Mouse (Mus musculus) Patski (cell line): Measurements from ENCODE around the gene Fadd. TPM values are rescaled to one million over a fixed set of nuclear protein-coding genes. Genes with fewer than 3 reads are reported as not detected.
A peak's percentile ranks its signal among the peaks of the same experiment; 100 is the strongest.

Experiments
- ATAC-seq: fragments of 100-300 bp; one replicate; pipeline ENCODE4 v1.8.0; 2021
- CTCF ChIA-PET: fragments of 350-600 bp; sonication (Branson Sonifier 250); formaldehyde crosslinking; loops from one replicate; lab custom pipeline; 2022; ENCODE audit warnings: inconsistent platforms; lab: Charles Lee
- POLR2A ChIA-PET: fragments of 350-600 bp; sonication (Branson Sonifier 250); formaldehyde crosslinking; loops from one replicate; lab custom pipeline; 2022; ENCODE audit warnings: antibody characterized with exemption, inconsistent platforms; lab: Charles Lee
- DNase-seq: peaks from one replicate; pipeline ENCODE4 v3.0.0-alpha.2; 2011; ENCODE audit warnings: low read depth, low spot score
- H3K27me3 ChIP-seq: fragments of 371-371 bp; one replicate; pipeline ENCODE4 v1.5.1; 2021
- CTCF ChIP-seq: fragments of 100-300 bp; IDR thresholded peaks from one replicate; pipeline ENCODE4 v1.5.1; 2021
- in situ Hi-C: fragments of 300-500 bp; cut with MboI; formaldehyde crosslinking; loops from 3 replicates; pipeline ENCODE4 v1.11.1; 2018; ENCODE audit warnings: low pct_unique_long_range_greater_than_20kb, mixed read lengths
- polyA plus RNA-seq: library from polyadenylated mRNA; unstranded; gene quantifications from one replicate; pipeline ENCODE4 v1.2.3, GENCODE M21; 2021

Gene Fadd
- polyA plus RNA-seq, 1 experiment from 2014 or later: 7.7 TPM

DNA sequence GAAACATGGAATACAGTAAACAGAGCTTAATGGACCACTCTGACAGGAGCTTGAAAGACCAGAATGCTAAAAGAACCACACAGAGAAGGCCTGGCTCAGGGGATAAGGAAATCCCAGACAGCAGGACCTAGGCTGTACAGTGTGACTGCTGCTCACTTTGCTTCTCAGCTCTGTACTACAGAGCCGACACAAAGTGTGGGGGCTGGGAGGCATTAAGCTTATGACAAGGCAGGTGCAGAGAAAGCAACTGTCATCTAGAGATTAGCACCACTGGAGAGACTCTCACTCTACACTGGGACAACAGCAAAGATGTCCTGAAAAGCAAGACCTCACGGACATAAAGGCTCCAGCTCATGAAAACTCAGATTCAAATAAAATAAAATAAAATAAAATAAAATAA lies 43.1 kb downstream of the Fadd start:
- ATAC-seq (no peak), DNase-seq (no peak)
- TF ChIP-seq CTCF: no peak
- POLR2A ChIA-PET: no interaction called here
- CTCF ChIA-PET: interaction anchor here (1.7 to 2.5 kb wide), 2 partner anchors 11 kb away, joined by 7 to 8 read pairs; no protein-coding TSS in a partner anchor
- in situ Hi-C loops: no loop called here
- no peaks in the 10 kb centered on the region for H3K27me3 ChIP-seq

DNA sequence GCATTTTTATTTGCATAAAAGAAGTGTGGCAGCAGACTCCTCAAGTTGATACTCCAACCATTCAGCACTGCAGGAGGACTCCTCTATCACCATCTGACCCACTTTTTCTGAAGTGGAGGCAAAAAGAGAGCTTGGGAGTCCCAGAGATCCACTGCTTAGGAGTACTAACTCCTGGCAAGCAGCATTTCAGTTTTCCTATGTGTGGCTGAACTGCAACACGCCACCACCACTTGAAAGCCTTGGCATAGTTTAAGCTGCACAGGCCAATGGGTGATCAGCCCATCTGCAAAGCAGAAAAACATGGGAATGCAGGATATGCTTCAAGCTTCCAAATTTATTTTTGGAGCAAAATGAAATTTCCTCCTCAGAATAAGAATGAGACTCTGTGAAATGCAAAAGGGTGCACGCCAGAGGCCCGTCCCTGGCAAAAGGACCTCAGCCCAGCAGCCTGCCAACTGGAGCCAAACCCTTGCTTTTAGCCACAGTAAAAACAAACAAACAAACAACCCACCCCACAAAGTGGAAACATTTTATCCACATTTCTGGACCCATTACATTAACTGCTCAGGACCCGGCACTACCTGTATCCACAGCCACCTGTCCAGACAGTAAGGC lies 44.1 kb downstream of the Fadd start:
- no peak for TF ChIP-seq CTCF
- ChIA-PET POLR2A (no interaction called here), CTCF (interaction anchor here (2.5 kb wide), 1 partner anchor 10 kb away, joined by 7 read pairs; no protein-coding TSS in a partner anchor)
- DNase-seq (no peak), ATAC-seq (no peak)
- H3K27me3 ChIP-seq: no peaks in the 10 kb centered on the region
- in situ Hi-C loops: no loop called here

DNA sequence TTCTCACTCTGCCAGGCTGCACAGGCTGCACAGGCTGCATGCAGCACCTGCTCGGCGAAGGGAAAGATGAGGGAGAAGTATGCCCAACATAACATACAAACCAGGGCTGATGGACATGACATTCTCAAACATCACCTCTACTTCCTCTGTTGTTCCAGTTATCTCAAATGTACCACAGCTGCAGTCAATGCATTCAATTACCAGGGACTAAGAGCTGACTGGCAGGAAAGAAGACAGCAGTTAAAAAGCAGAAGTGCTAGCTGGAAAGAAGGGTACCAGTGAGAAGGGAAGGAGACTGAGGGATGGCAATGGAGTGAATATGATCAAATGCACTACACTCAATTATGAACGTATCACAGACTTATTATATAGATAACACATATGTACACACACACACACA lies 45.9 kb downstream of the Fadd start:
- H3K27me3 ChIP-seq: no peaks in the 10 kb centered on the region
- ATAC-seq (no peak), DNase-seq (no peak)
- ChIA-PET CTCF (interaction anchor here (0.8 to 1.1 kb wide), 2 partner anchors 14 to 39 kb away, joined by 3 to 4 read pairs; no protein-coding TSS in a partner anchor), POLR2A (interaction anchor here (0.6 kb wide), 1 partner anchor 16 kb away, joined by 8 read pairs; no protein-coding TSS in a partner anchor)
- in situ Hi-C loops: no loop called here
- TF ChIP-seq CTCF: no peak

DNA sequence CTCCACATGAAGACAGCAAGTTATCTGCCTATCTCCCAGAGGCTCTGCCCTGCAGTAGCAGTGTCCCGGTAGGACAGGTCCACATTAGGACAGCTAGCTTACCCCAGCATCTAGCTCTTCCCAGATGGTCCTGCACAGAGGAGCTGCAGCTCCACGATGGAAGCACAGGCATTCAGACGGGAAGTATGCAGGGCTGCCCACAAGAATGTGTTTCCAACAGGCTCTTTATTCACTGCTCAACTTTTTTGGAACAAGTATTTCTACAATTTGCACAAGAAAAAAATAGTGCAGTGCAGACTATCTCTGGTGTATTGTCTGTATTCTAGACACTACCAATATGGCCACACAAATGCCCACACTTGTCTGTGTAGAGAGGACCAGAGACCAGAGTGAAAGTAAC lies 47.5 kb downstream of the Fadd start:
- no peaks in the 10 kb centered on the region for H3K27me3 ChIP-seq
- CTCF ChIA-PET: interaction anchor here (1.5 kb wide), 1 partner anchor 9 kb away, joined by 4 read pairs; no protein-coding TSS in a partner anchor
- in situ Hi-C loops: no loop called here
- POLR2A ChIA-PET: no interaction called here
- ATAC-seq (peak; percentile 54), DNase-seq (no peak)
- TF ChIP-seq CTCF: no peak

DNA sequence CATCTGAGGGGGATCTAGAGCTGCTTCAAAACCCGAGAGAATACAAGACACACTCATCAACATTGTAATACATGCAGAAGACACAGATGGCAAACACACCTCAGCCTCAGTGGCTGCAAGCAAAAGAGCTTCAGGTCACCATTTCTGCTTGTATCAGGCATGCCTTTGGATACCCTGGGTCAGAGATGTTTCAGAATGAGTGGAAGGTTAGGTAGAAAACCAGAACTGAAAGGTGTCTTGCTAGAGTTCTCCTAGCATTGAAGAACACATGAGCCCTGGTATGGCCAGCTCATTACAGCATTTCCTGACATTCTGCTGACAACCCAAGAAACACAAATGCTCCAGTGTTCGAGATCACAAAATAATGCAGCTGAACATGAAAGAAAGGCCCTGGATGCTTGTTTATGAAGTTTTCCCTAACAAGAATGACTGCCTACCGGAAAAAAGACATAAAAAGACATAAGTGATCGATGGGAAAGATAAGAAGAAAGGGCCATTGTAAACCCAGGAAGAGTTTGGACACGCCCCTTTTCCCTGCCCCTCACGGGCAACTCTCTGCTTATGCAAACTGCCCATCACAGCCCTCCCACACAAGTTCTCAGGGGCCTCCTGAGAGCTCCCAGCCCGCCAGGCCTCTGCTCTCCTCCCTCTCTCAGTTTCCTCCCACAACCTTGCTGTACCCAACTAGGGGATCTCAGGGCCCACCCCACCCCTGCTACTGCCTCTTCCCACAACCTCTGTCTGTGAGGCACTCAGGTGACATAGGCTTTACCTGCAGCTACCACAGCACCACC lies 50.5 kb downstream of the Fadd start:
- ChIA-PET CTCF (interaction anchor here (1.9 kb wide), 2 partner anchors 12 to 20 kb away, joined by 4 to 9 read pairs; no protein-coding TSS in a partner anchor), POLR2A (no interaction called here)
- no peak for ATAC-seq
- DNase-seq: no peak
- in situ Hi-C loops: no loop called here
- no peak for TF ChIP-seq CTCF
- no peaks in the 10 kb centered on the region for H3K27me3 ChIP-seq

DNA sequence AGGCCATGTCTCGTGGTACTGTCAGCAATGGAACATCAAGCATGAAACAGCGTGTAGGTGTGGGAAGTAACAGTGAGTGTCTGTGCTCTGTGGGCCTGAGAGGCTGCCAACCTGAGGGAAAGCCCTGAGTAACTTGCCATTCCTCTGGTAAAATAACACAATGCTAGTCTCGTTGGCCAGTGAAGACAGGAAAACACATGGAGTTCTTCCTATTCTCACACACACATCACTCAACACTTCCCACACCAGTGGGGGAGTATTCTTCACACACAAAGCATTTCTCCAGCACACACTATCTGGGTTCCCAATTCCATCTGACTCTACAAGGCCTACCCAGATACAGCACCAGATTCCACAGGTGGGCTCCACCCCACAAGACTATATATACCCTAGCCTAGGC lies 52.4 kb downstream of the Fadd start:
- ChIA-PET CTCF (interaction anchor here (1.3 kb wide), 1 partner anchor 23 kb away, joined by 3 read pairs; no protein-coding TSS in a partner anchor), POLR2A (no interaction called here)
- no peak for DNase-seq
- TF ChIP-seq CTCF: no peak
- no peak for ATAC-seq
- no peaks in the 10 kb centered on the region for H3K27me3 ChIP-seq
- in situ Hi-C loops: no loop called here

DNA sequence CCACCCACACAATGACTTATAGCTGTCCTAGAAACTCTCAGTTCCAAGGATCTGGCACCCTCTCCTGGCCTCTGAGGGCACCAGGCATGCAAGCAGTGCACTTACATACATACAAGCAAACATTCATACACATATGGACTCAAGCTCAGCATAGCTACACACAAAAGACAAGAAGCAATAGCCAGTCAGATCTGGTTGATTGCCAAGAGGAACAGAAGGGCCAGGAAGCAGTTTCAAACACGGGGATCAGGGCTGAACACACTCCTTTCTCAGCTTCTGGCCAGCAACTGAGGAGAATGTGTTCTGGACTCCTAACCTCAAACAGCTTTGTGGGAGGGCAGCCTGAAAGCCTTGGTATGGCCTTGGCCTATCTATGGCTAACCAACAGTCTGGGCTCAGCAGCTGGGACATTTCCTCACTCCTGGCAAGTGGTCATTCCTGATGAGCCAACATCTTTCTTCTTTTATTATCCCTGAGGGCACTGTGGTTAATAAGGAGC lies 54.5 kb downstream of the Fadd start:
- CTCF ChIA-PET: interaction anchor here (0.6 to 1.9 kb wide), 6 partner anchors 11 to 64 kb away, joined by 3 to 7 read pairs (median 3); no protein-coding TSS in a partner anchor
- in situ Hi-C loops: no loop called here

More for the DNA sequence above, 54.5 kb downstream of the Fadd start:
- no peaks in the 10 kb centered on the region for H3K27me3 ChIP-seq
- ATAC-seq (peak; percentile 87), DNase-seq (peak; percentile 68)
- POLR2A ChIA-PET: interaction anchor here (1.3 kb wide), 1 partner anchor 17 kb away, joined by 3 read pairs; no protein-coding TSS in a partner anchor
- TF ChIP-seq CTCF: peak; percentile 54

Other genes with a start within 250 kb of the Fadd start
- gene Cttn, start 111.5 kb downstream of the Fadd start, polyA plus RNA-seq: 385 TPM
- 73.4 TPM for gene Ppfia1, start 28.7 kb downstream of the Fadd start, polyA plus RNA-seq
- 0.49 TPM for gene Ano1, start 169.5 kb upstream of the Fadd start, polyA plus RNA-seq